Mouse (Mus musculus) neural tube, embryonic 11.5 days (tissue): Measurements from ENCODE around the gene Washc4. TPM values are rescaled to one million over a fixed set of nuclear protein-coding genes. Genes with fewer than 3 reads are reported as not detected.

Source experiments
- ATAC-seq: fragments of 200-750 bp; cut with Nextera tagmentation; 2 replicates; pipeline ENCODE4 v1.8.0; 2017; ENCODE audit warnings: moderate number of reproducible peaks, mild to moderate bottlenecking, moderate TSS enrichment, moderate library complexity; ENCODE audit not compliant: insufficient read depth, low FRiP score, low TSS enrichment
- DNase-seq: peaks from one replicate; pipeline ENCODE4 v3.0.0-alpha.2; 2015; ENCODE audit warnings: low spot score
- H3K27ac ChIP-seq: fragments of 300-500 bp; sonication (generic); 2 replicates; pipeline ENCODE4 v1.5.1; 2014; ENCODE audit warnings: low read depth, mild to moderate bottlenecking, low read length
- H3K27me3 ChIP-seq: fragments of 300-500 bp; sonication (generic); 2 replicates; pipeline ENCODE4 v1.6.1; 2014; ENCODE audit warnings: mild to moderate bottlenecking, low read length, mixed read lengths; ENCODE audit not compliant: control insufficient read depth, insufficient read depth
- H3K36me3 ChIP-seq: fragments of 300-500 bp; sonication (generic); 2 replicates; pipeline ENCODE4 v1.6.1; 2014; ENCODE audit warnings: mild to moderate bottlenecking, low read length, moderate library complexity, mixed read lengths; ENCODE audit not compliant: control insufficient read depth, insufficient read depth
- H3K4me1 ChIP-seq: fragments of 300-500 bp; sonication (generic); 2 replicates; pipeline ENCODE4 v1.6.1; 2014; ENCODE audit warnings: low read length, mixed read lengths; ENCODE audit not compliant: control insufficient read depth, insufficient read depth
- H3K4me2 ChIP-seq: fragments of 300-500 bp; sonication (generic); 2 replicates; pipeline ENCODE4 v1.6.1; 2014; ENCODE audit warnings: low read depth, mild to moderate bottlenecking, moderate library complexity
- H3K4me3 ChIP-seq: fragments of 300-500 bp; sonication (generic); 2 replicates; pipeline ENCODE4 v1.5.1; 2014; ENCODE audit warnings: low read depth, low read length
- H3K9ac ChIP-seq: fragments of 300-500 bp; sonication (generic); 2 replicates; pipeline ENCODE4 v1.6.1; 2014; ENCODE audit warnings: mild to moderate bottlenecking, low read length
- H3K9me3 ChIP-seq: fragments of 300-500 bp; sonication (generic); 2 replicates; pipeline ENCODE4 v1.6.1; 2016; ENCODE audit warnings: low read length; ENCODE audit not compliant: control insufficient read depth
- WGBS: fragments of 180-500 bp; shearing (Covaris S2); extraction: QIAGEN DNeasy Blood & Tissue Kit; methylation state at CpG from one replicate; pipeline ENCODE4 v1.1.7; 2014; 5-methylcytosine and 5-hydroxymethylcytosine counted together
- polyA plus RNA-seq: library from polyadenylated mRNA; unstranded; fragments of >200 nt; fragmentation: Nextera tagmentation; extraction: Ambion mirVana; gene quantifications from 2 replicates; pipeline ENCODE4 v1.2.1, GENCODE M21; 2014

Gene Washc4
- polyA plus RNA-seq, 1 experiment from 2014 or later: 40.1 TPM

- Histone ChIP-seq H3K36me3 (no peaks in the 10 kb centered on the region; the same call in 1 of the 2 replicates), H3K4me1 (0 out of 2 replicates have a peak, but pooled peaks cover 2% of the 10 kb centered on the region), H3K9me3 (no peaks in the 10 kb centered on the region), H3K4me2 (no peak overlapping the region), H3K27ac (no peak overlapping the region), H3K4me3 (no peak overlapping the region), H3K27me3 (no peaks in the 10 kb centered on the region), H3K9ac (no peak overlapping the region)
- no peak for DNase-seq
- ATAC-seq: no peak
- 85% methylated on average over 2 of the region's 2 CpGs for WGBS
Observed at GRCm38 (mm10) chr10:83636191-83636590, 92.6 kb downstream of the Washc4 start.

GRCm38 (mm10) chr10:83637295-83637694 lies 93.7 kb downstream of the Washc4 start:
- Histone ChIP-seq H3K36me3 (no peaks in the 10 kb centered on the region), H3K27ac (no peak overlapping the region), H3K4me3 (no peak overlapping the region), H3K27me3 (no peaks in the 10 kb centered on the region), H3K9me3 (no peaks in the 10 kb centered on the region), H3K4me2 (no peak overlapping the region), H3K9ac (no peak overlapping the region), H3K4me1 (0 out of 2 replicates have a peak, but pooled peaks cover 2% of the 10 kb centered on the region)
- 56% methylated on average over 6 of the region's 6 CpGs for WGBS
- ATAC-seq: no peak
- DNase-seq: no peak

- ATAC-seq: no peak
- Histone ChIP-seq H3K4me2 (no peak overlapping the region), H3K4me3 (no peak overlapping the region), H3K27me3 (no peaks in the 10 kb centered on the region), H3K27ac (no peak overlapping the region), H3K9me3 (no peaks in the 10 kb centered on the region), H3K36me3 (no peaks in the 10 kb centered on the region), H3K4me1 (peaks cover 5% of the 10 kb centered on the region; the same call in 1 of the 2 replicates), H3K9ac (no peak overlapping the region)
- 78% methylated on average over 10 of the region's 10 CpGs for WGBS
- no peak for DNase-seq
Observed at GRCm38 (mm10) chr10:83639881-83640386, 96.4 kb downstream of the Washc4 start.

GRCm38 (mm10) chr10:83641641-83642040 lies 98.1 kb downstream of the Washc4 start:
- Histone ChIP-seq H3K27ac (no peak overlapping the region), H3K4me2 (no peak overlapping the region), H3K9me3 (no peaks in the 10 kb centered on the region), H3K27me3 (no peaks in the 10 kb centered on the region), H3K4me1 (peaks cover 6% of the 10 kb centered on the region), H3K9ac (no peak overlapping the region), H3K36me3 (no peaks in the 10 kb centered on the region), H3K4me3 (no peak overlapping the region)
- DNase-seq: no peak
- 95% methylated on average over 3 of the region's 3 CpGs for WGBS
- ATAC-seq: no peak

GRCm38 (mm10) chr10:83644167-83644566 lies 100.6 kb downstream of the Washc4 start:
- Histone ChIP-seq H3K4me2 (no peak overlapping the region), H3K4me3 (no peak overlapping the region), H3K9ac (no peak overlapping the region), H3K36me3 (no peaks in the 10 kb centered on the region), H3K4me1 (peaks cover 12% of the 10 kb centered on the region), H3K27ac (no peak overlapping the region), H3K9me3 (no peaks in the 10 kb centered on the region), H3K27me3 (no peaks in the 10 kb centered on the region)
- WGBS: 86% methylated on average over 8 of the region's 8 CpGs
- no peak for DNase-seq
- no peak for ATAC-seq

- Histone ChIP-seq H3K9me3 (no peaks in the 10 kb centered on the region), H3K4me1 (peaks cover 12% of the 10 kb centered on the region), H3K4me3 (no peak overlapping the region), H3K36me3 (no peaks in the 10 kb centered on the region), H3K27me3 (no peaks in the 10 kb centered on the region), H3K9ac (0 out of 2 replicates have a peak overlapping the region, but pooled peaks have one; percentile 5), H3K4me2 (no peak overlapping the region), H3K27ac (0 out of 2 replicates have a peak overlapping the region, but pooled peaks have one; percentile 4)
- ATAC-seq (no peak), DNase-seq (no peak)
- WGBS: 66% methylated on average over 16 of the region's 16 CpGs
Observed at GRCm38 (mm10) chr10:83644865-83645715, 101.5 kb downstream of the Washc4 start.

- Histone ChIP-seq H3K9ac (no peak overlapping the region), H3K27me3 (no peaks in the 10 kb centered on the region), H3K27ac (no peak overlapping the region), H3K4me1 (peaks cover 12% of the 10 kb centered on the region), H3K36me3 (no peaks in the 10 kb centered on the region), H3K9me3 (no peaks in the 10 kb centered on the region), H3K4me2 (no peak overlapping the region), H3K4me3 (no peak overlapping the region)
- WGBS: 92% methylated on average over 3 of the region's 3 CpGs
- DNase-seq: no peak
- ATAC-seq: no peak
Observed at GRCm38 (mm10) chr10:83645716-83645990, 102.1 kb downstream of the Washc4 start.
